Mouse (Mus musculus) Patski (cell line): ENCODE results near the gene Fancd2os. TPM values are rescaled to one million over a fixed set of nuclear protein-coding genes. Genes with fewer than 3 reads are reported as not detected.

Experiments used
- ATAC-seq: fragments of 100-300 bp; one replicate; pipeline ENCODE4 v1.8.0; 2021
- CTCF ChIA-PET: fragments of 350-600 bp; sonication (Branson Sonifier 250); formaldehyde crosslinking; loops from one replicate; lab custom pipeline; 2022; ENCODE audit warnings: inconsistent platforms; lab: Charles Lee
- POLR2A ChIA-PET: fragments of 350-600 bp; sonication (Branson Sonifier 250); formaldehyde crosslinking; loops from one replicate; lab custom pipeline; 2022; ENCODE audit warnings: antibody characterized with exemption, inconsistent platforms; lab: Charles Lee
- DNase-seq: peaks from one replicate; pipeline ENCODE4 v3.0.0-alpha.2; 2011; ENCODE audit warnings: low read depth, low spot score
- H3K27me3 ChIP-seq: fragments of 371-371 bp; one replicate; pipeline ENCODE4 v1.5.1; 2021
- CTCF ChIP-seq: fragments of 100-300 bp; IDR thresholded peaks from one replicate; pipeline ENCODE4 v1.5.1; 2021
- in situ Hi-C: fragments of 300-500 bp; cut with MboI; formaldehyde crosslinking; loops from 3 replicates; pipeline ENCODE4 v1.11.1; 2018; ENCODE audit warnings: low pct_unique_long_range_greater_than_20kb, mixed read lengths
- polyA plus RNA-seq: library from polyadenylated mRNA; unstranded; gene quantifications from one replicate; pipeline ENCODE4 v1.2.3, GENCODE M21; 2021

Gene Fancd2os
- polyA plus RNA-seq = not detected

- POLR2A ChIA-PET = no interaction called here
- ATAC-seq (no peak), DNase-seq (no peak)
- TF ChIP-seq CTCF = no peak
- H3K27me3 ChIP-seq = no peaks in the 10 kb centered on the region
- CTCF ChIA-PET = no interaction called here
- in situ Hi-C loops = no loop called here
Observed at GRCm38 (mm10) chr6:113600543-113601139, at the start of gene Fancd2os. TSS of gene Fancd2os (minus strand) at chr6:113600715.

DNA sequence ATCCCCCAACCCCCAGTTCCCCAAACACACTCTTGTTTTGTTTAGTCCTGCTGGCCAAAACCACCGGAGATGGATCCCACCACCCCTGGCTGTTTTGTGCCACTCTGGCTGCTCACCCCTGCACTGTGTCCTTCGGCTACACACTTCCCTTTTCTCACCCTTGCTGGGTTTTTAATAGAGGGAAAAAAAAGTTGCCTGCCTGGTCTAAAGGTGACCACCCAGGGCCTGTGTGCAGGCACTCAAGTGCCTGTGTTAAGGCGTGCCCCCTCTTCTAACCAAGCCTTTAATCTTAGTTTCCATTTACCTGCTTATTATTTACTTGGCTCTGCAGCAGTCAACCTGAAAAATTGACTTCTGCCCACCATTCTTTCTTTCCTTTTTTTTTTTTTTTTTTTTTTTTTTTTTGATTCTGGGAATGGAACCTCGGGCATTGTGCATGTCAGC lies 49.7 kb upstream of the Fancd2os start:
- in situ Hi-C loops = no loop called here
- DNase-seq (no peak), ATAC-seq (no peak)
- TF ChIP-seq CTCF = no peak
- POLR2A ChIA-PET = no interaction called here
- H3K27me3 ChIP-seq = no peaks in the 10 kb centered on the region
- CTCF ChIA-PET = no interaction called here

DNA sequence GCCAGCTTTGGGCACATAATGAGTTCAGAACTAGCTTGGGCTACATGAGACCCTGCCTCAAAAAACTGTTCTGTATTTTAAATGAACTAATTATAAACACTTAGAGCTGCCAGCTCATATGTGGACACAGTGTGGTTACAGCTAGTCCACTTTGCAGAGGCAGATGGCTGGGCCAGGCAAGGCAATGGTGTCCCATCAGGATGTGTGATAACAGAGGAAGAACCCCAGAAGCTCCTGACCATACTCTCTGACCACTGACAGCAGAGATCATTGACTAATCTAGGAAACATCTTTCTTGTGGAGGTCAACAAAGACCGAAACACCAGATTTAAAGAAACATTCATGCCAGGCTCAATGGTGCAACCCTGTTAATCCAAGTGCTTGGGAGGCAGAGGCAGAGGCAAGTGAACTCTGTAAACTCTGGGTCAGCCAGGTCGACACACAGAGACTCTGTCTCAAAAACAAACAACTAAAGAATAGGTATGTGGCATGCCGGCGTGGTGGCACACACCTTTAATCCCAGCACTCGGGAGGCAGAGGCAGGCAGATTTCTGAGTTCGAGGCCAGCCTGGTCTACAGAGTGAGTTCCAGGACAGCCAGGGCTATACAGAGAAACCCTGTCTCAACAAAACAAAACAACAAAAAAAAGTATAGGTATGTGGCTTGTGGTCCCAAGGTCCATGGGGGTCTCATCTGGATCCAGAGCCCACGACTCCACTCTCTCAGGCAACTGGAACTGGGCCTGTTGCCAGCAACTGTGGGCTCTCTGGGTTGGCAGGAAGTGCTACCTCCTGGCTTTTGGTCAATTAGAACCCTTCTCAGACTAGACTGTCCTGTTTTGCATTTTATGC lies 49.1 kb upstream of the Fancd2os start:
- no peaks in the 10 kb centered on the region for H3K27me3 ChIP-seq
- TF ChIP-seq CTCF = no peak
- ATAC-seq = no peak
- ChIA-PET POLR2A (no interaction called here), CTCF (no interaction called here)
- DNase-seq = no peak
- in situ Hi-C loops = no loop called here

GRCm38 (mm10) chr6:113644808-113645207 lies 44.3 kb upstream of the Fancd2os start:
- no peaks in the 10 kb centered on the region for H3K27me3 ChIP-seq
- TF ChIP-seq CTCF = no peak
- ChIA-PET CTCF (interaction anchor here (1.0 to 1.8 kb wide), 4 partner anchors 9 to 37 kb away, joined by 3 to 7 read pairs (median 4); no protein-coding TSS in a partner anchor), POLR2A (no interaction called here)
- no peak for ATAC-seq
- no peak for DNase-seq
- in situ Hi-C loops = no loop called here

GRCm38 (mm10) chr6:113643967-113644366 lies 43.5 kb upstream of the Fancd2os start:
- no peaks in the 10 kb centered on the region for H3K27me3 ChIP-seq
- ATAC-seq (no peak), DNase-seq (no peak)
- in situ Hi-C loops = no loop called here
- ChIA-PET CTCF (interaction anchor here (1.2 kb wide), 1 partner anchor 16 kb away, joined by 3 read pairs; no protein-coding TSS in a partner anchor), POLR2A (interaction anchor here (0.6 kb wide), 1 partner anchor 11 kb away, joined by 3 read pairs; no protein-coding TSS in a partner anchor)
- no peak for TF ChIP-seq CTCF

GRCm38 (mm10) chr6:113643021-113643420 lies 42.5 kb upstream of the Fancd2os start:
- ChIA-PET CTCF (interaction anchor here (1.2 kb wide), 1 partner anchor 17 kb away, joined by 3 read pairs; no protein-coding TSS in a partner anchor), POLR2A (no interaction called here)
- no peak for ATAC-seq
- no peaks in the 10 kb centered on the region for H3K27me3 ChIP-seq
- TF ChIP-seq CTCF = no peak
- in situ Hi-C loops = no loop called here
- no peak for DNase-seq

- no peak for TF ChIP-seq CTCF
- ChIA-PET POLR2A (no interaction called here), CTCF (interaction anchor here (1.2 kb wide), 1 partner anchor 18 kb away, joined by 3 read pairs; no protein-coding TSS in a partner anchor)
- in situ Hi-C loops = no loop called here
- no peaks in the 10 kb centered on the region for H3K27me3 ChIP-seq
- DNase-seq (no peak), ATAC-seq (no peak)
Observed at GRCm38 (mm10) chr6:113642605-113643004, 42.1 kb upstream of the Fancd2os start.

- CTCF ChIA-PET = interaction anchor here (1.1 to 4.2 kb wide), 11 partner anchors 8 to 76 kb away, joined by 3 to 29 read pairs (median 7); partner anchors contain the start of genes Tatdn2 and Vhl
- no peaks in the 10 kb centered on the region for H3K27me3 ChIP-seq
- TF ChIP-seq CTCF = no peak
- DNase-seq = no peak
- in situ Hi-C loops = loop anchor here (5.0 kb wide), 1 partner anchor 48 kb away; no protein-coding TSS in a partner anchor
- POLR2A ChIA-PET = interaction anchor here (1.6 kb wide), 1 partner anchor 15 kb away, joined by 3 read pairs; no protein-coding TSS in a partner anchor
- ATAC-seq = no peak
Observed at GRCm38 (mm10) chr6:113639201-113639600, 38.7 kb upstream of the Fancd2os start.

DNA sequence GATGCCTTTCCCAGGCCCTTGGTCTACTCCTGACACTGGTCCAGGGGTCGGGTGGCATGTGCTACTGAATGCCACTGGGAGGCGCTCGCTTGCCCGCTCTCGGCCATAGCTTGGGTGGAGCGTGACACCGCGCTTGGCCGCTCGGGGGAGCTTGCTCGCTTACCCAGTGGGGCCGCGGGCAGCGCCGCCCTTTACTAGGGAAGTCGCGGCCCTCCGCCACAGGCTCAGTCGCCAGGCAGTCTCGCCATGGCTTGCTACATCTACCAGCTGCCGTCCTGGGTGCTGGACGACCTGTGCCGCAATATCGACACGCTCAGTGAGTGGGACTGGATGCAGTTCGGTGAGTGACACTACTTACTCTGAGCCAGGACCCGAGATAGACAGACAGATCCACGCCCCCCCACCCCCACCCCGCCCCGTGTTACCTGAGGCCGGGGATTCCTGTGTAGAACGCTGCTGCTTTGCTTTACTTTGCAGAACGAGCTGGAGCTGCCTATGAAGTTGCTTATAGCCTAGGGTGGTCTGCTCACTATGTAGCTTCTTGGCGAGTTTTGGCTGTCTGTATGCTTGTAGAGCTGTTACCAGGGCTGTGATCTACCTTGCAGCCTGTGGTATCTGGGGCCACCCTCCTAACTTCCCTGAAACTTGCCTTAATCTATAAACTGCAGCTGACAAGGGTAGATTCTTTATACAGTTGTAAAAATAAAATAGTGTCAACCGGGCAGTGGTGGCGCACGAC lies 38.0 kb upstream of the Fancd2os start, which contains the start of gene Irak2:
TSS of gene Irak2 (plus strand) at position 166 of the 739 bp plus-strand sequence.
- ChIA-PET POLR2A (interaction anchor here (1.0 to 1.6 kb wide), 2 partner anchors 14 to 36 kb away, joined by 3 read pairs; no protein-coding TSS in a partner anchor), CTCF (interaction anchor here (0.7 to 4.2 kb wide), 21 partner anchors 9 to 77 kb away, joined by 3 to 29 read pairs (median 6); partner anchors contain the start of genes Tatdn2 and Vhl)
- DNase-seq (no peak), ATAC-seq (peak; percentile 95)
- peak; percentile 100 for TF ChIP-seq CTCF
- H3K27me3 ChIP-seq = no peaks in the 10 kb centered on the region
- in situ Hi-C loops = loop anchor here (5.0 kb wide), 1 partner anchor 49 kb away; no protein-coding TSS in a partner anchor

DNA sequence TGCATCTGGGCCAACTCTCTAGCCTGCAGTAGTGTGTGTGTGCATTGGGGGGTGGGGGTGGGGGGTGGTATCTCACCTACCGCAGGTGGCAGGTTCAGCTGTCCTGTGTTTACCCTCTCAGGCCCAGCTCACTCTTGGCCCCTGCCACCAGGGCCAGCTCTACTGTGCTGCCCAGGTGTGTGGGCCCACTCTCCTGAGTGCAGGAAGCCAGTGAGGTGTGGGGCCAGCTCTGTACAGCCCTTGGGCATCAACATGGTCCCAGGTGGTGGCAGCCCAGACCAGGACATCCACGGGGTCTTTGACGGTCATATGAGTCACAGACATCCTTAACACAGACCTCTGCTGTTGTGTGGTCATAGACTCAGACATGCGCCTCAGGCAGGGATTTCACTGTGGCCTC lies 32.3 kb upstream of the Fancd2os start:
- CTCF ChIA-PET = no interaction called here
- DNase-seq (no peak), ATAC-seq (no peak)
- H3K27me3 ChIP-seq = no peaks in the 10 kb centered on the region
- POLR2A ChIA-PET = interaction anchor here (0.6 kb wide), 1 partner anchor 41 kb away, joined by 6 read pairs; no protein-coding TSS in a partner anchor
- in situ Hi-C loops = no loop called here
- TF ChIP-seq CTCF = no peak
